Mouse (Mus musculus) midbrain, embryonic 14.5 days (tissue): Measurements from ENCODE around the gene Stat5b. TPM values are rescaled to one million over a fixed set of nuclear protein-coding genes. Genes with fewer than 3 reads are reported as not detected.

Experiments
- ATAC-seq: fragments of 200-750 bp; cut with Nextera tagmentation; 2 replicates; pipeline ENCODE4 v1.8.0; 2017; ENCODE audit warnings: moderate number of reproducible peaks, moderate library complexity; ENCODE audit not compliant: low FRiP score, low TSS enrichment
- DNase-seq: peaks from one replicate; pipeline ENCODE4 v3.0.0-alpha.2; 2015
- H3K27ac ChIP-seq: fragments of 300-500 bp; sonication (generic); replicated peaks from 2 replicates; pipeline ENCODE4 v1.5.1; 2014; ENCODE audit warnings: mild to moderate bottlenecking, low read depth, low read length, moderate library complexity
- H3K27me3 ChIP-seq: fragments of 300-500 bp; sonication (generic); 2 replicates; pipeline ENCODE4 v1.6.1; 2014; ENCODE audit warnings: low read length, control low read depth, mixed read lengths; ENCODE audit not compliant: control insufficient read depth, insufficient read depth
- H3K36me3 ChIP-seq: fragments of 300-500 bp; sonication (generic); 2 replicates; pipeline ENCODE4 v1.6.1; 2014; ENCODE audit warnings: low read length, control low read depth; ENCODE audit not compliant: control insufficient read depth, insufficient read depth
- H3K4me1 ChIP-seq: fragments of 300-500 bp; sonication (generic); 2 replicates; pipeline ENCODE4 v1.6.1; 2014; ENCODE audit warnings: mild to moderate bottlenecking, antibody characterized with exemption, low read length, control low read depth; ENCODE audit not compliant: control insufficient read depth, insufficient read depth
- H3K4me2 ChIP-seq: fragments of 300-500 bp; sonication (generic); 2 replicates; pipeline ENCODE4 v1.6.1; 2014; ENCODE audit warnings: mild to moderate bottlenecking, low read length, moderate library complexity
- H3K4me3 ChIP-seq: fragments of 300-500 bp; sonication (generic); replicated peaks from 2 replicates; pipeline ENCODE4 v1.5.1; 2014; ENCODE audit warnings: low read depth, low read length
- H3K9ac ChIP-seq: fragments of 300-500 bp; sonication (generic); replicated peaks from 2 replicates; pipeline ENCODE4 v1.6.1; 2014; ENCODE audit warnings: mild to moderate bottlenecking, low read length, moderate library complexity
- H3K9me3 ChIP-seq: fragments of 300-500 bp; sonication (generic); 2 replicates; pipeline ENCODE4 v1.6.1; 2016; ENCODE audit warnings: low read length, control low read depth, mixed read lengths; ENCODE audit not compliant: control insufficient read depth
- WGBS: fragments of 180-500 bp; shearing (Covaris S2); extraction: QIAGEN DNeasy Blood & Tissue Kit; methylation state at CpG from one replicate; pipeline ENCODE4 v1.1.7; 2014; 5-methylcytosine and 5-hydroxymethylcytosine counted together
- polyA plus RNA-seq: library from polyadenylated mRNA; unstranded; fragments of >200 nt; fragmentation: Nextera tagmentation; extraction: Ambion mirVana; gene quantifications from 2 replicates; pipeline ENCODE4 v1.2.1, GENCODE M21; 2014

Stat5b gene
- polyA plus RNA-seq, 1 experiment from 2014 or later, result 18.6 TPM

DNA sequence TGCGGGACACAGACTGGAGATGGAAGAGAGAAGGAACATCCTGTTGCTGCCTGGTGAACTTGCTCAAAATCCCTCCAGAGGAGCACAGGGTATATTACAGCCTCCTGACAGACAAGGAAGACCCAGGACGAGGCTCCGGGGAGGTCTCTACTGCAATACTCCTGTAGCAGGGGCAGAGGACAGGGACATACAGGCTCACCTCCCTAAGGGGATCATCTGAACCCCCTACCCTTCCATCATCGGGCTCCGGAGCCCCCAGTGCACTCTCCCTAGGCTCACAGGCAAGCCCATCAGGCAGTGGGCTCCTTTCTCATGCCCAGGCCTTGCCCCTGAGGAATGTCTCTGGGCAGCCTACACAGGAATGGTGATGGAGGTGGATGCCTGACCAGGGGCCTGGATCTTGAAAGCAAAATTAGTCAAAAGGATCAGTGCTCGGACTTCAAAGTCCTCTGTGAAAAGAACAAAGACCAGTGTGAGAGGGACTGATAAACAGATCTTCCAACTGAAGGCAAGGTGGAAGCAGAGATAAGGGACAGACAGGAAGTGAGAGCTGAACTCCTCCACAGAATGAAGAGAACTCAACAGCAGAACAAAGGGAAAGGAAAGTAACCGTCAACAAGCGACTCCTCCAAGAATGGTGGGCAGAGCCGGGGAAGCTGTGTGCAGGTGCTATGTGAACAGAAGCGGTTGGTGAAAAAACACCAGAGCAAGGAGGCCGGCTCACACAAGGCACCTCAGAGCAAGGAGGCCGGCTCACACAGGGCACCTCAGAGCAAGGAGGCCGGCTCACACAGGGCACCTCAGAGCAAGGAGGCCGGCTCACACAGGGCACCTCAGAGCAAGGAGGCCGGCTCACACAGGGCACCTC is 41.0 kb upstream of the Stat5b start:
- Histone ChIP-seq H3K4me2 (no peak overlapping the region), H3K9ac (no peak overlapping the region), H3K27ac (no peak overlapping the region), H3K27me3 (no peaks in the 10 kb centered on the region), H3K4me1 (no peaks in the 10 kb centered on the region), H3K9me3 (no peaks in the 10 kb centered on the region), H3K36me3 (peaks cover 24% of the 10 kb centered on the region), H3K4me3 (no peak overlapping the region)
- 66% methylated on average over 15 of the region's 15 CpGs for WGBS
- ATAC-seq (no peak), DNase-seq (no peak)

DNA sequence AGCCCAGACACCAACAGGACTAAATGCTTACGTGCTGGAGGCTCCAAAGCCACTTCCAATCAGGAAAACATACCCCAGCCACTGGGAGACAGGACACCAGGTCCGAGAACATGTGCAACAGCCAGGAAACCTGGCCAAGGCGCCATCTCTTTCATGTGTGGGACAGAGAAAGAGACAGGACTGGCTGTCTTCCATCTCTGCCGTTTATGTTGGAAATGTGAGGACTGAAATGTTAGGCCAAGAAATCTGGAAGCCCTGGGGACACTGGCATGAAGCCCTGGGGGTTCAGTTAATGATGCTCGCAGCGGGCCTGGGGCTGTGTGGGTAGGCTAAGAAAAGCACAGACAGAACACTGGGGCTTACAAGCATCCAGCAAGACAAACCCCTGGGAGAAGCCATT is 40.0 kb upstream of the Stat5b start:
- Histone ChIP-seq H3K36me3 (peaks cover 24% of the 10 kb centered on the region), H3K4me3 (no peak overlapping the region), H3K4me2 (no peak overlapping the region), H3K9me3 (no peaks in the 10 kb centered on the region), H3K9ac (no peak overlapping the region), H3K4me1 (no peaks in the 10 kb centered on the region), H3K27me3 (no peaks in the 10 kb centered on the region), H3K27ac (no peak overlapping the region)
- DNase-seq (no peak), ATAC-seq (no peak)
- 83% methylated on average over 6 of the region's 6 CpGs for WGBS

DNA sequence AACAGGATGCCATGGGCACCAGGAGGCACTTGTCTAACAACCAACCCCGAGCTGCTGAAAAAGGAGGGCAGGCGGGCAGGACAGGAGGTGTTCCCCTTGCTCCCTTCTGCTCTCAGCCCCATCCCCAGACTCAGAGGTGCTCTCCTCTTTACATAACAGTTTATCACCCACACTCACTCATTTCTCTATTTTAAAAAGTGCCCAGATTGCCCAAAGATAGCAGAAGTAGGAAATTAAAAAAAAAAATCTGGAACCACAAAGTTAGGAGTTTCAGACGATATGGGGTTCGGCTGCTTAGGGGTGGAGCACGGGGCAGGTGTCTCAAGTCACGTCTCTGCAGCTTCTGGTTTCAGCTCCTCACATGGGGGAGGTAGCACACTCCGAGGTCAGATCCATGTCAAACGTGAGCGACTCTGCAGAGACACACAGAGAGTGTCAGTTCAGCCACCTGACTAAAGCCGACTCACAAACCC is 37.9 kb upstream of the Stat5b start:
- no peaks in the 10 kb centered on the region for H3K27me3 ChIP-seq

DNA sequence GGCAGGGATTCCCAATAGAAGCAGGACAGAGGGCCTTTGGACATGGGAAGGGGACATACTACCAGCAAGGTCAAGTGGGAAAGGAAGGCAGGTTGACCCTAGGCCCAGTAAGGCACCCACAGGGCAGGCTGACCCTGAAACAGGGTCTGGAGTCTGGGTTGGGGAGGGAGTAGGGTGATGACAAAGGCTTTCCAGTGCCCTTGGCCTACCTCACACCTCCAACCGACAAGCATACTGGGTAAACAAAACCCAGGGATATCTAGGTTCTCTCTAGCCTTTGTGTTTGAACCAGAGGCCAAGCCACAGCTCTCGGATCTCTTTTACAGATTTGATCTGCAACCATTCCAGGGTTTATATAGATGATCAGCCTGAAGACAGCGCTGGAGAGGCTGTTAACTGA is 37.2 kb upstream of the Stat5b start:
- WGBS, result 87% methylated on average over 3 of the region's 3 CpGs
- Histone ChIP-seq H3K4me3 (no peak overlapping the region), H3K9ac (no peak overlapping the region), H3K36me3 (peaks cover 16% of the 10 kb centered on the region), H3K4me1 (no peaks in the 10 kb centered on the region), H3K27ac (no peak overlapping the region), H3K9me3 (no peaks in the 10 kb centered on the region), H3K4me2 (no peak overlapping the region), H3K27me3 (no peaks in the 10 kb centered on the region)
- no peak for ATAC-seq
- DNase-seq, result no peak

More for the DNA sequence above, 37.9 kb upstream of the Stat5b start:
- Histone ChIP-seq H3K9me3 (no peaks in the 10 kb centered on the region), H3K27ac (no peak overlapping the region), H3K4me3 (no peak overlapping the region), H3K4me1 (no peaks in the 10 kb centered on the region), H3K4me2 (no peak overlapping the region), H3K9ac (no peak overlapping the region), H3K36me3 (peaks cover 20% of the 10 kb centered on the region)
- DNase-seq (no peak), ATAC-seq (no peak)
- 80% methylated on average over 10 of the region's 10 CpGs for WGBS

DNA sequence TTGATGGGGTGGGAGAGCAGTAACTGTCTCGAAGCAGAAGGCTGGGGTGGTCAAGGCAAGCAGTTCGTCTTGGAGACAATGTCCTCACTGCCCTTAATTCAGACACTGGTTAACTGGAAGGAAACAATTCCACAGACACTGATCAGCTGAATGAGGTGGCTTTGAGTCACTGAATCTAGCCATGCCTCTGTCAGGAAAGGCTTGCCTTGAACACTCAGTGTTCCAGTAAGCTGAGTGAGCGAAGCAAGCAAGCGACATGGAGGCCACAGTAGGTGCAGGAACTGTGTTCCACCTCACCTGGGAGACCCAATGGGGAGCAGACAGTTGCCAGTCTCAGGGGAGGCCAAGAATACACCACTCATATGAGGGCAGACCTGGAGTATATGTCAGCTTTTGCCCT is 36.7 kb upstream of the Stat5b start:
- DNase-seq, result no peak
- Histone ChIP-seq H3K27me3 (no peaks in the 10 kb centered on the region), H3K9me3 (no peaks in the 10 kb centered on the region), H3K36me3 (peaks cover 14% of the 10 kb centered on the region), H3K4me3 (no peak overlapping the region), H3K9ac (no peak overlapping the region), H3K4me2 (no peak overlapping the region), H3K27ac (no peak overlapping the region), H3K4me1 (no peaks in the 10 kb centered on the region)
- WGBS, result 85% methylated on average over 4 of the region's 4 CpGs
- ATAC-seq, result no peak

DNA sequence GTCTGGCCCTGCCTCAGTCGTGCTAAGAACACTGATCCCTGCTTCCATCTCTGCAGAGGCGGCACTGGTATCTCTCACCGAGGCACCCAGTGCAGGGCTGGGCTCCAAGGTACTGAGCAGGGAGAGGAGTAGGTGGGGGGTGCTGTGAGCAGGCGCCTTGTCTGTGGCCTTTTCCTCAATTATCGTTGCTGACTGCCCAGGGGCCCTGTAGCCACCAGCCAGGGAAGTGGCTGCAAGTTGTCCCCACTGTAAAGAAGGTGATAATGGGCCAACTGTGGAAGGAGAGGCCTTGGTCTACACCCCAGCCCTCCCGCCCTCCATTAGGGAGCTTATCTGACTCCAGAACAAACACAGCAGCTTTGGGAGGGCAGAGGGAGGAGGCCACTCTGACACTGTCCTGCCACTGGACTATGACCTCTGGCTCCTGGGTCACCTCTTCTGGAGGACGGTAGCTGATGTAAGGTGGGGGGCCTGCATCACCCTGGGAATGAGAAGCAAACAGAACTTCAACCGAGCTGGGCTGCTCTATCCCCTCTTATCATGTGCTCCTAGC is 35.7 kb upstream of the Stat5b start:
- ATAC-seq (no peak), DNase-seq (no peak)
- Histone ChIP-seq H3K4me2 (no peak overlapping the region), H3K4me1 (no peaks in the 10 kb centered on the region), H3K27ac (no peak overlapping the region), H3K9me3 (no peaks in the 10 kb centered on the region), H3K4me3 (no peak overlapping the region), H3K27me3 (no peaks in the 10 kb centered on the region), H3K36me3 (peaks cover 14% of the 10 kb centered on the region), H3K9ac (no peak overlapping the region)
- 70% methylated on average over 8 of the region's 8 CpGs for WGBS

DNA sequence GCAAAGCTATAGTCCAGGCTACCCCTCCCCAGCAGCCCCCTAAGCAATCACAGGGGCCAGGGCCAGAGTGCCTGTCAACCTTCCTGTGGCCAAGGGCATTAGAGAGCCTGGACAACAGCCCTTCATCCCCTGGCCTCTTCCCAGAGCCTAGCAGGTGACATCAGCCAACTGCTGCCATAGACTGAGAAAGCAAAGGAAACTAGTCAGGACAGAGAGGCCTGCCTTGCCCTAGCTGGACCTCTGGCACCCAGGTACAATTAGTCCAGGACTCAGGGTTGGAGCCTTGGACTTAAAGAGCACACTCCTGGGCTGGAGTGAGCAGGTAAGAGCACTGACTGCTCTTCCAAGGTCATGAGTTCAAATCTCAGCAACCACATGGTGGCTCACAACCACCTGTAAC is 34.9 kb upstream of the Stat5b start:
- H3K9me3 ChIP-seq, result no peaks in the 10 kb centered on the region
- H3K4me1 ChIP-seq, result no peaks in the 10 kb centered on the region
- peaks cover 14% of the 10 kb centered on the region for H3K36me3 ChIP-seq
- no peak overlapping the region for H3K4me2 ChIP-seq
- H3K9ac ChIP-seq, result no peak overlapping the region
- no peak for DNase-seq
- H3K4me3 ChIP-seq, result no peak overlapping the region
- no peak overlapping the region for H3K27ac ChIP-seq
- no peak for ATAC-seq
- H3K27me3 ChIP-seq, result no peaks in the 10 kb centered on the region

DNA sequence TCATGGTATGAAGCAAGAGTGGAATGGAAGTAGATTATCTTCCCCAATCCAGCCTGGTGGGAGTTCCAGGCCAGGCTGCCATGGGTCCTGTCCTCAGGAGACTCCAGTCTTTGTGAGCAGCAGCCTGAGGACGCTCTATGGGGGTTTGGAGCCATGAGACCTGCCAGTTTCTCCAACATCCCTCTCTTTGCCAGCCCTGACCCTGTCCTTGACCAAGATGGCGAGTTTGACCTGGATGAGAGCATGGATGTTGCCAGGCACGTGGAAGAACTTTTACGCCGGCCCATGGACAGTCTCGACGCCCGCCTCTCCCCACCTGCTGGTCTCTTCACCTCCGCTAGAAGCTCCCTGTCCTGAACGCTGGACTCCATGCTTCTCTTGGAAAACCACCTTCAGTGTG is 33.1 kb upstream of the Stat5b start:
- H3K27me3 ChIP-seq, result no peaks in the 10 kb centered on the region
- no peak for ATAC-seq
- H3K36me3 ChIP-seq, result peaks cover 9% of the 10 kb centered on the region; the same call in 1 of the 2 replicates
- H3K9me3 ChIP-seq, result no peaks in the 10 kb centered on the region
- WGBS, result 91% methylated on average over 10 of the region's 10 CpGs
- no peak overlapping the region for H3K4me2 ChIP-seq
- no peak for DNase-seq
- H3K4me3 ChIP-seq, result no peak overlapping the region
- no peaks in the 10 kb centered on the region for H3K4me1 ChIP-seq
- H3K27ac ChIP-seq, result no peak overlapping the region
- no peak overlapping the region for H3K9ac ChIP-seq
